Mouse (Mus musculus) natural killer cell, adult 2 months (primary cell): ENCODE data around the gene Cmip.

Experiments
- DNase-seq, 2 experiments: peaks; one replicate each; pipeline ENCODE4 v3.0.0; 2022; ENCODE audit warnings: low spot score in 2 of 2

The Cmip gene

GRCm38 (mm10) chr8:117324821-117325220, 68.0 kb downstream of the Cmip start:
- DNase-seq, result no peak

DNA sequence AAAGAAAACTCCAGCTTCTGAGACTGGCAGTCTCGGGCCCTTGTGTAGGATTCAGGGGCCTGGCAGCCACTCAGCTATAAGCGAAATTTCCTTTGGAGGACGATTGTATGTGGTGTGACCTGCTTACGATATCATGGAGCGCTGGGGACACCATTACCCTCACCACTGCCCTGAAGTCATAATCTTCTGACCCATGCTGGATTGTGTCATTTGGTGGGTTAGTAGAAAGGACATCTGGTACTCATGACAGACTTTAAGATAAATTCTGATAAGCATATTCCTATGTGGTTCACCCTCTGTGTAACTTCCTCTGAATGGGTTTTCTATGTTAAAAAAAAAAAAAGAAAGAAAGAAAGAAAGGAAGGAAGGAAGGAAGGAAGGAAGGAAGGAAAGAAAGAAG, 69.9 kb downstream of the Cmip start:
- no peak for DNase-seq

DNA sequence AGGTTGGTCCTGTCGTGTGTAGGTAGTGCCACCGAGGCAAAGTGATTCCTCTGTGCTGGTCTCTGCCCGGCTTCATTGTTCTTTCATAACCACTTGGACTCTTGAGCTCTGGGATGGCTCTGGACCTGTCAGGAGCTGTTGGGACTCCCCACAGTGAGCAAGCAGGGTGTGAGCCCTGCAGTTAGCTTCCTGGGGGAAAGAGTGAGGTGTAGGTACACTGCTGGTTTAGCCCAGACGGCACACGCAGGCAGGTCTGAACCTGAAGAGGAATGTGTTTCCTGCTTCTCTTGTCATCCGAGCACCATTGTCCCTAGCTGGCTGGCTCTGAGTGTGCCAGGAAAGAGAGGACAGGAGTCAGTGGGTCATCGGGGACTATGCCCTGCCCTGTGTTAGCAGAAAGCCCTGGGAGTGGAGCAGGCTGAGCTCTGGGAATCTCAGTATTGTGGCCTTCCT, 70.5 kb downstream of the Cmip start:
- no peak for DNase-seq

GRCm38 (mm10) chr8:117328758-117329157, 71.9 kb downstream of the Cmip start:
- DNase-seq, result no peak

GRCm38 (mm10) chr8:117329167-117329566, 72.3 kb downstream of the Cmip start:
- no peak for DNase-seq

GRCm38 (mm10) chr8:117329903-117330302, 73.0 kb downstream of the Cmip start:
- no peak for DNase-seq

DNA sequence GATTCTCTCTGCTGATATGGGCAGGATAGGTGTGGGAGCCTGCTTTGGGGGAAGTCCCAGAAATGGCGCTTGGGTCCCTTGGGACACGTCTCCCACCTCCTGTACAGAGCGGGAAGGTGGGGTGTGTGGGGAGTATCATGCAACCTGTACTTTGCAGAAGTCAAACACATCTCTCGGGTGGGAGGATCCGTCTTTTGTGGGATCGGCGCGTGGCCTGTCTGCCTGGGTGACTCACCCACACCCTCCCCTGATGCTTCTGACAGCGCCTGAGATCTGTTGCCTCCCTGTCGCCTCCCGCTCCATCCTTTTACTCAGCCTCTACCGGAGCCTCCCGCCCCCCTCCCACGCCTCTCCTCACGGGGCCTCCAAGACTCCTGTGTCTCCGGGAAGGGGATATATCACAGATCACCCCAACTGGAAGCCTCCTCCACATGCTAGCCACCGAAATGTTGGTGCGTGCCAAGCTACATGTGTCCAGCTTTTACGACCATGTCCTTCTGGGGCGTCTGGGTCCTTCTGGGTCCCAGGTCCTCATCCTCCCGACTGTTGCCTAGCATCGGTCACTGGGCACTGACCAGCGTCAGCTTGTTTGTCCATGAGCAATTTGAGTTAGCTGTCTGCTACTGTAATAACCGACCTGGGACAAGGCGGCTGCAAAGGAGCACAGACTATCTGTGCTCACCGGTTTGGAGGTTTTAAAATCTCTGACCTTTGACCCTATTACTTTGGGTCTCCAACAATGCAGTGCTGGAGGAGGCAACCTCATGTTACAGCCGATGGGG, 75.6 kb downstream of the Cmip start:
- peak in 1 of 2 experiments; percentile 18 for DNase-seq

DNA sequence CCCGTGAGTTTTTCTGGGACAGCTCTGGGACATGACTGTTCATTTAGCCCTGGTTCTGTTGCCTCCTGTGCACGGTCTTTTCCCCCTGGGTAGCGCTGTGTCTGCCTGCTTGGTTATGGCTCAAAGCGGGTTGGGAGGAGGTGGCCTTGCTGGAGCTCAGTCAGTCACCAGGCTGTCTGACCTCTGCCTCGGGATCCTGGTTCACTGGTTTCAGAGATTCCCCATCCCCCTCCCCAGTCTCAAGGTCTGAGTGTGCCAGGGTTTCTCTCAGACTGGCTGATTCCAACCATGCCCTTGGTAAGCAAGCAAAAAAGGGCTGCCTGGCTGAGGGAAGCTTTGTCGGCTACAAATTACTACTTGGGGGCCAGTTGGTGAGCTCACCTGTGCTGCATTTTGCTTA, 76.8 kb downstream of the Cmip start:
- no peak for DNase-seq

DNA sequence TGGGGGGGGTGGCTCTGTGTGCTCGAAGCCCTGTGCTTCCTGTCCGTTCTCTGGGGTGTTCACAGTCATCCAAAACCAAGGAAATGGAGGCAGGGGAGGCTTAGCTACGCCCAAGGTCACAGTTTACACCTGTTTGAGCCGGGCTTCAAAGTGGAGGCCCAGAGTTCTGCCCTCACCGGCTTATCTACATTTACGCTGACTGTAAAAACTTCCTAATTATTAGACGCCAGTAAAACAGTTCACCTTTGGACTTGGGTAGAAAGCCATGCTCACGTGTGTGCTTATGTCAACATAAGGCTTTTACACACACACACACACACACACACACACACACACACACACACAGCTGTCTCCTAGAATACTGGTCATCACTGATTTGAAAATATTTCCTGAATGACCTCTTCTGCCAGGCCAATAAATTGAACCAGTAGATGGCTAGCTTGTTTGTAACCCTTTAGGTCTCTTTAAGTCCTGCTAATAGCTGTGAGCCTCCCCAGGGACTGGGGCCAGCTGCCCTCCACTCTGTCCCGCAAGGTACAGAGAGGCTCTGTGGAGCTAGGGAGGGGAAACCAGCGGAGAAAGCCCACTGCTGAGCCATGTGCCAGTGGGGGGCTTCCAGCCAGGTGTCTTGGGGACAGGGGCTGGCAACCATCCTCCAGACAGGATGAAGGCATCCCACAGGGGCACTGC, 77.3 kb downstream of the Cmip start:
- DNase-seq, result no peak

GRCm38 (mm10) chr8:117334748-117335393, 78.0 kb downstream of the Cmip start:
- no peak for DNase-seq

DNA sequence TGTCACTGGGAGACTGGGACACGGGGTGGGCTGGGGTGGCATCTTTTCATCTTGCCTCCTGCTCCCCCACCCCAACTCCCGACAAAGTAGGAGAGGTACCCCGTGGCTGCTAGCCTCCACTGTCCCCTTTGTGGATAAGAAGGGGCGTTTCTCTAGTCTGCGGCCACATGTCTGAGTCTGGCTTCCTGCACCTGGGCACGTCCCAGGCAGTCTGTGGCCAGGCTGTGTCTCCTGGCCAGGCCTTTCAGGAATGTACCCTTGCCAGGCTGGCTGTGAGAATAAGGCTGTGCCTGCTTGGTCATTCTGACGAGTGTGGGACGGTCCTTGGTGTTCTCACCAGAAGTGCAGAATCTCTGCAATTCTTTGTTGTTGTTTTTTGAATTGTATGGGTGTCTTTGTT, 78.6 kb downstream of the Cmip start:
- no peak for DNase-seq

DNA sequence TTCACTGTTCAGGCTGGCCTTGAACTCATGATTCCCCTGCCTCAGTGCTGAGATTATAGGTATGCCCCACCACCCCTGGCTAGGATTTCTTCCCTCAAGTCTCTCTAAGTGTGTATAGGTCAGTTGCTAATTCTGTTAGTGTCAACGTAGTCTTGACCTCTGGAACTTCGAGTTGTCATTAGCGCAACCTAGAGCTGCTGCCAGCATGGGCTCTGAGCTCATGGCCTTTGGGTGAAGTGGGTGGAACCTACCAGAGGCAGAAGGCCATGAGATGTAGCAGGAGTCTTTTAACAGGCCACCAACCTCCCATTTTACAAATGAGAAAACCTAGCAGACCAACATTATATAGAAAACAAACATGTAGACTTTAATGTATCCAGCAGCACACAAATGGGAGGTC, 80.3 kb downstream of the Cmip start:
- no peak for DNase-seq

GRCm38 (mm10) chr8:117338678-117339077, 81.8 kb downstream of the Cmip start:
- DNase-seq, result no peak

DNA sequence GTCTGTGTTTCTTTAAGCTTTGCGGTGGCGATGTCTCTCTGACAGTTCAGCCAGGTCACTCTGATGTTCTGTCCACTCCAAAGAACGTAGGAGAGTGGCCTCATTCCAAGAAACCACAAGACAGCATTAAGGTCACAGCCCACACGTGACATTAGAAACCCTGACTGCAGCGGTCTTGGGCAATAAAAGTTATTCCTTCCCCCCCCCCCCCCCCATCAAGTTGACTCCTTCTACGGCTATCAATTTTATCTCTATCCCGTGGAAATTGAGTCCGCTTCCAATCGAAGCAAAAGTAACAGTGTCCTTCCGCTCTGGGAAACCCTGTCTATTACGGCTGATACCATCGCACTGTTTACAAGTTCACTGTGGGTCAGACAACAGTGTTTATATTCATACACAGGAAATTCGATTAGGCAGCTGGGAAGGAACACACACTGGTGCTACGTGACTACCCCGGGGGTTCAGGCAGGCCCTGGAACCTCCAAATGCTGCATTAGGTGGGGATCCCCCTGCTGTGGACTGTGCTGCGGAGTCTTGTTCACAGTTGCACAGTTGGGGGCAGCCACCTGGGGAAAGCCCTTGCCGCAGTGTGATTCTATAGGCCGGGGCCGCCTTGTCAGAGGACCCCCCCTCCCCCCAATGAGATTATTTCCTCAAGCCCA, 82.6 kb downstream of the Cmip start:
- DNase-seq, result peak in 1 of 2 experiments; percentile 29

DNA sequence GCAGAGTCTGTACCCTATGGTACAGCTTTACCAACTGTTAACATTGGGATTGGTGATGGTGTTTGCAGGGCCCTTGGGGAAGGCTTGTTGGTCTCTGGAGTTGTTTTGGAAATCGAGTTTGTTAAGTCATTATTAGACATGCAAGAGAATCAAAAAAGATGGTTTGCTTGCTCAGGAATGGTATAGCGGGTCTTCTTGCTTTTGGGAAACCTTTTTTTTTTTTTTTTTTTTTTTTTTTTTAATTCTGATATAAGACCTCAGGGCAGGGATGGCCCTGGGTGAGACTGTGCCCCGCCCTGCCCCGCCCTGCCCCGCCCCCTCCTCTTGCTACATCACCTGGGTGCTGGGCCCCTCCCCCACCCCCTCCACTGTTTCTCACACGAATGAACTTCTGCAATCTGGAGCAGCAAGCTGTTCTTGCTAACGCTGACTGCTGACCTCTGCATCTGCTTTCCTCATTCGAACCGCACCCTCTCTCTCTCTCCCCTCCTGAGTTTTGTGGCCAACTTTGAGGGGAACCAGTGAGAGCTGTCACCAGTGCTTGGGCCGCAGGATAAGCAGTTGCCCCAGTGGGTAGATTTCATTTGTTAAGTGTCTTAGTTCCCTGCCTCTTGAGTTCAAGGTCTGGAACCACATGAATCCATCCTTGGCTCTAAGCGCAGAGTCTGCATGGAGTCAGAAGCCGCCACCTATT, 83.2 kb downstream of the Cmip start:
- peak; percentile 19 to 43 for DNase-seq

DNA sequence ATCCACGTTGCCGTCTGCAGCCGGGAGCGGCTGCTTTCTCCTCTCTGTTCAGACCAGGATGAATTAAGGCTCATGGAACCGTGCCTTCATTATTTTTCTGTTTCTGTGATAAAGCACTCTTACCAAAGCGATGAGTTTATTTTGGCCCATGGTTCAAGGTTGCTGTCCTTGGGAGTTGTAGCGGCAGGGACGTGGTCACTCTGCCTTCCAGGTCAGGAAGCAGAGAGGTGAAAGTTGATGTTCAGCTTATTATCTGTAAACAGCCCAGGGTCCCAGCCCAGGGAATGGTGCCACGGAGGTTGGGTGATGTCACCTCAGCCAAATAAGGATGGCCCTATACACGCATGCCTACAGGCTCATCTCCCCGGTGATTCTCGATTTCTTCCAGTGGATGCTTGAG, 83.9 kb downstream of the Cmip start:
- DNase-seq, result no peak

GRCm38 (mm10) chr8:117342735-117343385, 86.0 kb downstream of the Cmip start:
- no peak for DNase-seq

- DNase-seq, result peak; percentile 23 to 29
Observed at GRCm38 (mm10) chr8:117343484-117343883, 86.6 kb downstream of the Cmip start.

- no peak for DNase-seq
Observed at GRCm38 (mm10) chr8:117344899-117345298, 88.0 kb downstream of the Cmip start.

- DNase-seq, result peak; percentile 47 to 70
Observed at GRCm38 (mm10) chr8:117345376-117345775, 88.5 kb downstream of the Cmip start.

- no peak for DNase-seq
Observed at GRCm38 (mm10) chr8:117347556-117347955, 90.7 kb downstream of the Cmip start.
